Mouse (Mus musculus) heart, adult 11 months (tissue): ENCODE measurements at regions not wholly inside any gene's neighbourhood (a gene's known extent, or its start where the extent isn't known, plus 50 kb on each side); places are given as distances from the start of the nearest gene placed in this dataset.

ENCODE experiments used
- DNase-seq: peaks from one replicate; pipeline ENCODE4 v3.0.0; 2022

- DNase-seq, result peak; percentile 92
Measured at GRCm38 (mm10) chrX:167152611-167153010, 56.5 kb downstream of the Tmsb4x start.

GRCm38 (mm10) chrX:167151341-167151740 is 57.8 kb downstream of the Tmsb4x start:
- DNase-seq, result peak; percentile 97

DNA sequence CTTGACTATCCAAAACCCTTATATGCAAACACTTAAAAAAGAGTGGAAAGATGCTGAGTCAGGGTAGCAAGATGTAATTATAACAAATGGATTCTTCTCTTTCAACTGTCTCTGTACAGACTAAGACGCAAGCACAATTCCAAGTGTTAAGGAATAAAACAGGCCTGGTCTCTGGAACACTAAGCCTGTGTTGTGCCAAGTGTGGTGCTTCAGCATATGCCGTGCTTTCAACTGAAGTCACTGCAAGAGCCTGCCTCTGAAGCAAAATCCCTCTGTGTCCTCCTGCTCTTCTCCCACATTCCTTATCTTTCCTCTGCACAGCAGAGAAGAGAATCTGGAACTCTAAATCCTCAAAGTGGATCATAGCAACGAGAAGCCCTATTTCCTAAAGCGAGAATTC is 59.7 kb downstream of the Tmsb4x start:
- DNase-seq, result no peak

GRCm38 (mm10) chrX:167146513-167147360 is 62.4 kb downstream of the Tmsb4x start:
- DNase-seq, result no peak

DNA sequence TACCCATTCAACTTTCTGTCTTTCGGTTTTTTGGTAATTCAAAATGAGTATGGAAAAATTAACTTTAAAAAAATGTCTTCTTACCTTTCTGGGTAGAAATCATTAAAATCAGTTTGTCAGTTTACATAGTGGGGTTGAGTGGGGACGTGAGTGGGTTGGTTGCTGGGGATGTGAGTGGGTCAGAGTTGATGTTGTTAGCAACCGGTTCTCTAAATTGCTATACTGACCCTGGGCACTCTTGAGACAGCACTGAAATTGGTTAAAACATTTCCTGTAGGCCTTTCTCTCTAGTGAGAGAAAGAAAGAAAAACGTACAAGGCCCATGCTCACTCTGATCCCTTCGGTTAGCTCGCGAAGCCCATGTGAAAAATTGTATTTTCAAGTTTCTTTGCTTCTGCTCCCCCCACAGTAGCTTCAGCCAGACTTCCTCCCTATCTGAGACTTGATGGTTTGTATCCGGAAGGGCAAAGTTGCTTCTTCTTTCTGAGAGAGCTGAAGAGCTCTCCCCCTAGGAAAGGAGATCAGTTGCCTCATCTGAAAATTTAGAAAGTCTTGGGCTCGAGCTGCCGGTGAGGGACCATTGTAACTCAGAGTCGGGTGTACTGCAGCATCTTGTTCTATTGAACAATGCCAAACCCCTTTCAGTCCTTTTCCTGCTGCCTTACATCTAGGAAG is 63.5 kb downstream of the Tmsb4x start:
- DNase-seq, result no peak

DNA sequence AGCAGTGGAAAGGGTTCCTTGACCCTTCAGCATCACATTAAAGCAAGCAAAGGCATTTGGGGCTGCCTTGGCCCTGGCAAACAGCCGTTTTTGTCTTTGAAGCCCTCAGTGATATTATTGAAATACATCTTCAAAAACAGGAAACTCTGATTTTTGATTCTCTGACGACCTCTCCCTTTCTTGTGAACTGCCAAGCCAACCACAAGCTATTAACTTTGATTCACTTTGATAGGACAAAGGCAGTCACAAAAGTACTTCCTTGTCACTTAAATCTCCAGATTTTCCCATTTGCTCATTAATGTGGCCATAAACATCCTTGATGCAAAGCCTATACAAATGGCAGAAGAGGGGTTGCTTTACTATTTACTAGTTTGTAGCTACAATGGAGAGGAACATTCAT is 70.0 kb downstream of the Tmsb4x start:
- DNase-seq, result no peak

- DNase-seq, result no peak
Measured at GRCm38 (mm10) chrX:167134250-167134649, 74.9 kb downstream of the Tmsb4x start.

DNA sequence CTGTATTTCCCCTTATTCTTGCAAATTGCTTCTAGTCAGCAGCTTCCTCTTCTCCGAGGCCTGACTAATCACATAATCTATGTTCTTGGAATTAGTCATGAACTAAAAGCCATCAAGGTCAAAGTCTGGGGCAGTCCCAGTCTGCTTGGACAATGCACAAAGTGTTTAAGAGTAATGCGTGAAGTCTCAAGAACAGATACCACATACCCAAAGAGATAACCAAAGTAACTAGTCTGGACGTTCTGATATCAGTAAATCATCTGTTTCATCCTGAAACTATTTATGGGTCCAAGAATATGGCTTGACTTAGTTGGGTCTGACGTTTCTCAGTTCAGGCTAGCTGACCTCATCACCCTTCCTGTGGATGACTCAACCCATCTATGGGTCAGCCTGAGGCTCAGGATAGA is 76.1 kb downstream of the Tmsb4x start:
- DNase-seq, result no peak

DNA sequence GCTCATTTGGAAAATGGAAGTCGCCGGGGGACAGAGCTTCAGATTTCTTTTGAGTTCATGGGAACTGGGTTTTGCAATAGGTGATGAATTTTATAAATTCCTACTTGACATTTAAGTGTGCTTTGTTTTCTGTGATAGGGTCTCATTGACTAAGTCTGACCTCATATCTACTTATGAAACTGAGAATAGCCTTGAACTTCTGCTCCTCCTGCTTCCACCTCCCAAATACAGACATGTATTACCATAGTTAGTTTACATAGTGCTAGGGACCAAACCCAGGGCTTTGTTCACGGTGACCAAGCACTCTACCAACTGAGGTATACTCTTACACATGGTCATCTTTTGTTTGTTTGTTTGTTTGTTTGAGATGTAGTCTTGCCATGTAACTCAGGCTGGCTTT is 77.8 kb downstream of the Tmsb4x start:
- DNase-seq, result no peak

- DNase-seq, result no peak
Measured at GRCm38 (mm10) chrX:167130601-167131000, 78.5 kb downstream of the Tmsb4x start.

DNA sequence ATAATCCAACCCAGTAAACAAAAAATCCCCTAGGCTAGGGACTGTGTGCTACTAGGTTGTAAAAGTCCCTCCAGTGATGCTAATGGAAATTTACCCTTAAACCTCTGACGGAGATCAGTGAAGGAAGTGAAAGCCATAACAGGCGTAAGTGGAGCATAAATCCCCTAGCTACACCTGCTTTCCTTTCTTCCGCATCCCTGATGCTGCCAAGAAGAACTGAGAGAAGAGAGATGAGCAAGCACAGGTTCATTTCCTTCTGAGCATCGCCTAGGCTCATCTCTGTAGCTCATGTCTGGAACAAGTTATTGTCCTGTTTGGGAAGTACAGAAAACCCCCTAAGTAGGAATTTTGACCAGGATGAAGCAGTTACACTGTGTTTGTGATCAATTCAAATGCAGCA is 89.8 kb downstream of the Tmsb4x start:
- no peak for DNase-seq

GRCm38 (mm10) chrX:167115096-167115495 is 94.0 kb downstream of the Tmsb4x start:
- no peak for DNase-seq

GRCm38 (mm10) chrX:167111059-167111871 is 97.8 kb downstream of the Tmsb4x start:
- no peak for DNase-seq

- DNase-seq, result peak; percentile 93
Measured at GRCm38 (mm10) chrX:167108356-167108755, 100.8 kb downstream of the Tmsb4x start.

DNA sequence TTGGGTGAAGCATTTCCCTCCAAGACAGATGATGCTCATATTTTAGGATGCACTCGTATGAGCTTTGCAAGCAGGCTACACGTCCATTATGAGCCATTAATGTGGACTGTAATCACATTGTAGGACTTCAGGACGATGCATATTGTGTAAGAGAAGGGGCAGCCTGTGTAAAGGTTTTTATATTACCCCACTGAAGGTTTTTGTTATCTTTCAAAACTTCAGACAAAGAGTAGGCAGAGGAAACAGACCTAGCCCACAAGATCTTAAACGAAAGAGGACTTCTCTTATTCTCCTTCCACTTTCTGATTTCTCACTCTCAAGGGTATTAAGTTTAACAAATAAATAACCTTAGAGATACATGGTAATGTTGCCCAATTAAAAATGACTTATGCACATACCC is 101.6 kb downstream of the Tmsb4x start:
- no peak for DNase-seq

DNA sequence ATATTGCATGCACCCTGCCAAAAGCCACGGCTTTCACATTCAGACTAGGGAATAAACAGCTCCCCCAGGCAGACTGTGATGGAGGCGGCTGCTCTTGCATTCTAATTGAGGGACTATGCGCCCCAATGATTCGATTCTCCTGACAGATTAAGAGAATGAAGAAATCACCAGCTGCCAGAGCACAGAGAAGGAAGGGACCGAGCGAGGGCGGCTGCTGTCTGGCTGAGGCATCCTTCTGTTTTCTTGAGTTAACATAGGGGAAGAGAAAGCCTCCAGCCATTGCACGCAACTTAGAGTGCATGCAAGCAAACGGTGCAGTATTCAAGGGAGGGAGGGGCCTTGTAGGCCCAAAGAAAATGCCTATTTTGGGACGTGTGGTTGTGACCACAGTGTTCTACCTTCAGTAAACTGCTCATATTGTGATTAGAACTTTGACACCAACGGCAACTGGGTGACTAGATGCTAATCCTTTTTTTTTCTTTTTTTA is 103.1 kb downstream of the Tmsb4x start:
- peak; percentile 92 for DNase-seq

- DNase-seq, result no peak
Measured at GRCm38 (mm10) chrX:167105354-167105753, 103.8 kb downstream of the Tmsb4x start.

DNA sequence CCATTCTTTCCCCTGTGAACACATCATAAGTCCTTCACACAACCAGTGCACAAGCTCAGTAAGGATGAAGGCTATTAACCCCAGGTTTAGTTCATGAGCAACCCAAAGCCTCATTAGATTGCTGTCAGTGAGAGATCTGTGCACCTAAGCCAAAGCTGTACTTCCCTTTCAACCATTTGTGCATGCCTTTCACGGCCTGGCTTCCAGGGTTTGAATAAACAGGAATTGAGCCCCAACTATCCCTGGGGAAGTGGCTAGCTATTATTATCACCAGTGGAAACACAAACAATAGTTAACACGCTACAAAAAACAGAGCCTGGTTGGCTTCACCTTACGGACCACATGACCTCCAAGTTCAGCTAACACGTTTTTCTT is 104.9 kb downstream of the Tmsb4x start:
- DNase-seq, result peak; percentile 96

GRCm38 (mm10) chrX:167103501-167104246 is 105.4 kb downstream of the Tmsb4x start:
- DNase-seq, result no peak

DNA sequence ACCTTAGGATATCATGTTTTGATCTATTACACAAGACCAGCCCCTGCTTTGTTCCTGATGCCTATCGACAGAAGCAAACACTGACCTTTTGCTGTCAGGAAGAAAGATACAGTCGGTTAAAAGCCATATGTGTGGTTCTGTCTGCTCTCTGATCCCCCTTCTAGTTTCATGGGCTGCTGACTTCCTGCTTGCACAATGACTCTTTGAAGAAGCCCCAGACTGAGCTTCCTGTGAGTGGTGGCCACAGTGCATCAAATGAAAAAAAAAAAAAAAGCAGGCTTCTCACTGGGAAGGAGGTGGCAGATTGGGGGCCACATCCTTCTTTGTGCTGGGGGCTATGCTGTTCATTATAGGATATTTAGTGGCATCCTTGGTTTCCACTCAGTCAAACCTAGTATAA is 107.2 kb downstream of the Tmsb4x start:
- DNase-seq, result peak; percentile 93

DNA sequence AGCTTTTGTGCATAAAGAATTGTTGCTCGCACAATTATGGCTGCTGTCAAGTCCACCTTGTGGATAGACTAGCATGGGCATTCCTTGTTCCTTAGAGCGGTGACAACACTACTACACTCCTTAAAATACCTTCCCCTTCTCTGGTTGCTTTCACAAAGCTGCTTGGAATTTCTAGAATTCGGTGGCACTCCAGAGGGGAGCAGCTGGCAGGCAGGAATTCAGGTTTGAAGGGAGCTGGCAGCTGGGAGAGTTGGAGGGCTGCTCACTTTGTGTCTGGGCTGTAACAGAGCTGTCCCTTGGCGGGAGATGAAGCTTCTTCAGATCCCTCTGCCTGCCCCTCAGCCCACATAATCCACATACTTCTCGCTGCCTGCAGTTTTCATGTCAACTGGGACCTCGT is 109.7 kb downstream of the Tmsb4x start:
- no peak for DNase-seq

DNA sequence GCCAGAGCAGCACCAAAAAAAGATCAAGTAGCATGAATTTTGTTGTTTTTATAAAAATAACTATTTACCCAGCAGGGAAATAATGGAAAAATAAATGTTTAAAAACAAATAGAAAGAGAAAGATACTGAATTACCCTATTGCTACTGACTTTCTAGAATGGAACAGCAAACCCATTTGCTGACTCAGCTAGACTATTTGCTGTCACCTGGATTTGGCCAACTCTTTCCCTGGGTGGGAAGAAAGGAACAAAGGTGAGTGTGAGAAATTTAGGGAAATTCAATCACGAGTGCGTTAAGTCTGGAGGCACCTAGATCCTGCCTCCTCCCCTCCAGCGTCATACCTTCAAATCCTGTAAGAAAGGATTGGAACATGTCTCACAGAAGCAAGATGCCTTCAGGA is 110.2 kb downstream of the Tmsb4x start:
- no peak for DNase-seq

GRCm38 (mm10) chrX:167091841-167092240 is 117.3 kb downstream of the Tmsb4x start:
- peak; percentile 99 for DNase-seq
